Mouse (Mus musculus) adrenal gland, postnatal 0 days (tissue): Measurements from ENCODE around the gene Gm14226. TPM values are rescaled to one million over a fixed set of nuclear protein-coding genes. Genes with fewer than 3 reads are reported as not detected.

Source experiments
- polyA plus RNA-seq: library from polyadenylated mRNA; unstranded; fragments of >200 nt; fragmentation: Nextera tagmentation; extraction: Ambion mirVana; gene quantifications from 2 replicates; pipeline ENCODE4 v1.2.1, GENCODE M21; 2015

Gm14226 gene
- 1.9 and 4.6 TPM in 2 replicates for polyA plus RNA-seq

GRCm38 (mm10) chr2:155018251-155018755 is at the start of gene Gm14226:
Gm14226 (plus strand) TSS chr2:155018266.

GRCm38 (mm10) chr2:155073978-155074765 is 56.1 kb downstream of the Gm14226 start, which contains the start of gene Ahcy:
Ahcy (minus strand) TSS chr2:155074497.

Other genes with a start within 250 kb of the Gm14226 start
- gene Gm14214, start 248.2 kb upstream of the Gm14226 start, polyA plus RNA-seq: not detected in 2 replicates
- 32.3 and 38.1 TPM in 2 replicates for gene Raly, start 227.2 kb upstream of the Gm14226 start, polyA plus RNA-seq
- 1.3 and 4.2 TPM in 2 replicates for gene a, start 226.9 kb upstream of the Gm14226 start, polyA plus RNA-seq
- gene Eif2s2, start 125.3 kb upstream of the Gm14226 start, polyA plus RNA-seq: 115 and 163 TPM in 2 replicates
- 68.4 and 77.0 TPM in 2 replicates for gene Ahcy, start 56.2 kb downstream of the Gm14226 start, polyA plus RNA-seq
- 13.4 and 25.0 TPM in 2 replicates for gene Itch, start 115.2 kb downstream of the Gm14226 start, polyA plus RNA-seq
- gene Dynlrb1, start 218.3 kb downstream of the Gm14226 start, polyA plus RNA-seq: 606 and 650 TPM in 2 replicates